Mouse (Mus musculus) bone marrow macrophage, adult 2 months (primary cell): ENCODE measurements around the gene Osm.

ENCODE experiments used
- CTCF ChIP-seq: IDR thresholded peaks from 2 replicates; pipeline ENCODE4 v1.5.1; 2012; ENCODE audit warnings: low read depth, mild to moderate bottlenecking, low read length, moderate library complexity
- POLR2A ChIP-seq: IDR thresholded peaks from 2 replicates; pipeline ENCODE4 v1.6.1; 2012; ENCODE audit warnings: mild to moderate bottlenecking, low read depth, low read length, borderline replicate concordance

GRCm38 (mm10) chr11:4222046-4222950, 13.9 kb upstream of the Osm start:
- TF ChIP-seq CTCF = no peak
- 0 out of 2 replicates have a peak, but pooled peaks have one; percentile 8 for TF ChIP-seq POLR2A
